Mouse (Mus musculus): ENCODE measurements at regions not wholly inside any gene's neighbourhood (a gene's known extent, or its start where the extent isn't known, plus 50 kb on each side); places are given as distances from the start of the nearest gene placed in this dataset.

DNA sequence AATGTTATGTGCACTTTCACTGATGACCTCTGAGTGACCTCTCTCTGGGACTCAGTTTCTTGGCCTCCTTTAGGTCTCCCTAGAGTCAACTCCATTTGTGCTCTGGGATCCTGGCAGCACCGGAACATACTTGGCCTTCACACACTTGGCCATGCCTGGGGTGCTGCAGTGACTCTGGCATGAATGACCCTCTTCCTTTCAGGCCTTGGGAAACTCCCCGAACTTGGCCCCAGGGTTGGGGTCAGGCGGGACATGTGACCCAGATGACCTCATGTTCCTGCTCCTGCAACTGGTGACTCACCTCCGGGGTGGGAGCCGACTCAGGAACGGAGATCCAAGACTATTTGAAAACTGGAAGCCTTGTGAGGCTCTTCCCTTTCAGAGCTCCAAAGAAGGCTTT lies 159.2 kb downstream of the Cyp26b1 start:
- no peak for DNase-seq

DNA sequence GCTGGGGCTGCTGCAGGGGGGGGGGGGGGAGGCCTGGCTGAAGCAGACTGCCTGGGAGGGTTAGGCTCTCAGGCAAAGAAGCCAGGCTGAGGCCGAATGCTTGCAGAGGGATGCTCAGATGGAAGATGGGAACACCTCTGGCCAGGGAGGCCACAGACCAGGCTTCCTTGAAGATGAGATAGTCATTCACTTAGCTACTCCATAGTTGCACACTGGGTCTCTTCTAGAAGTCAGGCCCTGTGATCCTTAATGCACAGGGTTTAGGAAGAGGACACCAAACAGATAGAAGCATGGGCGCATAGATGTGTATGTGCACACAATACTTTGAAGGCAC lies 162.1 kb downstream of the Cyp26b1 start:
- no peak for DNase-seq

DNA sequence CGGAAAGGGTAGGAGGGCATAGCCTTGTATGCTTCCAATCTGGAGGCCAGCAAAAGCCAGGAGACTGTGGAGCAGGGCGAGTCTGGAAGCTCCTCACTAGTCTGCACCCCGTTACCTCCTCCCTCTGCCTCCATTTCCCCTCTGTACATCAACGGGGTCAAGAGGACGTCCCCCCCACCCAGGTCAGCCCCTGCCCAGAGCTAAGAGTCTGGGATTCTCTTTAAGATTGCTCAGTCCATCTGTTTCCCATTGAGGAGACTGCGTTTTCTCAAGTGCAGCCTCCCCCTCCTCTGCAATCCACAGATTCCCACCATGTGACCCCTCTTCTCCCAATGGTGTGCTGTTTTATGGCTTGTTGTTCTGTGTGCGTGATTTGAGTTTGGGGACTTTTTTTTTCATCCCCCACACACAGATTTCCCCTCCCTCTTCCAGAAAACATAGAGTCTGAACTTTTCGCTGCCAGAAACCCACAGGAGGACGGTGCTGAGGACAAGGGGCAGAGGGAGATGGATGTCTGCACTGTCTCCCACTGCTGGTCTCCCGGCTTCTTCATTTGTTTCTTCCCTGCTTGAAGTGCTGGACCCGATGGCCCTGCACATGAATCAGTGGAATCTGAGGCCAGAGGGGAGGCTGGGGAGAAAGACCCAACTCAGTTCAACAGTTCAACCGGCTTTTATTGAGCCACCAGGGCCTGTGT lies 162.6 kb downstream of the Cyp26b1 start:
- DNase-seq, result no peak

DNA sequence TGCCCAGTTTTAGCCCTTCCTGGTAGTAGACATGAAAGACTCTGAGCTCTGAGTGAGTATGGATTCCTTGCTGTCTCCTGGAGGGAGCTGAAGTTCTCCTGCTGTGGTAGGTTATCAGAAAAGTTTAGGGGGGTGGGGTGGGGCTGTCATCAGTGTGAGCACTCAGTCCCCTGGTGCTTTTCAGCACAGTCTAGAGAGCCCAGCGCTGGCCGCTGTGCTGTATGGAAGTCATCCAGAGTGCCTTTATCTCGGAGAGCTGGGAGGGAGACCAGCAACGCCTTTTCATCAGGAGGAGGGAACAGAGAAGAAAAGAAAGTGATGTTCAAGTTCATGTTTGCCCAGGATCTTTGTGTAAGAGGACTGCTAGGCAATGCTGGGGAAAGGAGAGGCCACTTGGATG lies 163.6 kb downstream of the Cyp26b1 start:
- DNase-seq, result no peak

DNA sequence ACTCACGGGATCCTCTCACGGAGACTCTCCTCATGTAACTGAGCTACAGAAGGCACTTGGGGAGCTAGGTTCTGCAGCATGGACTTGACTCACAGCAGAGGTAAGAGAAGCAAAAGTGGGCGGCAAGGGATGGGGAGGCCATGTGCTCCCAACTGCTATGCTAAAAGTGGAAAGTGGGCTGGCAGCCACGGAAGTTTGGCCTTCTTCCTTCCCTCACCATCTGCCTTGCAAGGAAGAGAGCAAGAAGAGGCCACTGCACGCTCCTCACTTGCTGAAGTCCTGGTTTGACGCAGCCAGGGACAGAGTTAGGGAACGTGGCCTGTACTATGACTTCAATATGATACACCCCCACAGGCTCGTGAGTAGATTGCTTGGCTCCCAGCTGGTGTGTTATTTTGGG lies 164.5 kb downstream of the Cyp26b1 start:
- DNase-seq, result no peak

DNA sequence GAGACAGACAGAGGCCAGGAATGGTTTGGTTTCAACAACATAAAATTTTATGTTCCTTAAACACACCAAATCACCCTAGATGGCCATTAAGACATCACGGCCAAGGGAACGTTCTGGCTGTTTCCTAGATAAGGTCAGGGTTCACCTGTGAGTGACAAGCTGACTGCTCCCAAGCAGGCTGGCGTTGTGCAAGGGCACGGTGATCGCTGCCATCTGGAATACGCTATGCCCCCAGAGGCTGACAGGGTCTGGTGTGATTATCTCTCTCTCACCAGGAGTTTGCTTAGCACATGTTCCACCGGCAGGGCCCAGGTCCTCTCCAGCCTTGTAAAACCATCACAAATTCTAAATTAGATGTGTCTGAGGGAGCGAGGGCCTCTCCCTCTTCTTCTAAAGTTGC lies 167.0 kb downstream of the Cyp26b1 start:
- DNase-seq, result no peak

DNA sequence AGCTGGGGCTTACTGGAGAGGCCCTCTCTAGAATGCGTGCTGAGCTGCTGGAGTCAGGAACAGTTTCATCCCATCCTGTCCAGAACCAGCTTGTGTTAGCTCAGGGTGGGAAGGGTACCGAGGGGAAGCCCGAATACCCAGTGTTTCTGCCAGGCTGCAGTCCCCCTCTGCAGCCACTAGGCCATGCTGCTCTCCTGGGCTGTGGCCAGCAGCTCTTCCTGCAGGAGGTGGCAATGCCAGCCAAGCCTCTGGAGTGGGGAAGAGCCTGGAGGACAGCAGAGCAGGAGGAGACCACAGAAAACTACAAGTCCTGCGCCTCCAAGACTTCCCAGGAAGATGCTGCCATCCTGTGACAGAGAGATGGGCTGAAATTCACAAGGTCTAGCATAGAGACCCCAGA lies 167.9 kb downstream of the Cyp26b1 start:
- peak; percentile 15 for DNase-seq

DNA sequence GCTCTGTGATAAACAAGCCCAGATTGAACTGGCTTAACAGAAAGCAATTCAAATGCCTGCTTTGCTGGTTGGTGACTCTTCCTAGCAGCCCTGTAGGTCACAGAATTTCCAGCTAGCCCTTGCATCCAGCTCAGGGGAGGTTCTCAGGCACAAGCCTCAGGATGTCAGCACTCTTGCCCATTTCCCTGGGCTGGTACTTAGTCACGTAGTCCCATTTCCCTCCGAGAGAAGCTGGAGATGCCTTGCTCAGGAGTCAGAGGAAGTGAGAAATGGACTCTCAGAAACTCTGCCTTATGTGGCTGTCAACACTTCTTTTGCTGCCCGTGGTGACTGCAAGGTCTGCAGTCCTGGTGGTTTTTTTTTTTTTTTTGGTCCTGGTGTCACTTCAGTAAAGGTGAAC lies 170.8 kb downstream of the Cyp26b1 start:
- DNase-seq, result no peak

DNA sequence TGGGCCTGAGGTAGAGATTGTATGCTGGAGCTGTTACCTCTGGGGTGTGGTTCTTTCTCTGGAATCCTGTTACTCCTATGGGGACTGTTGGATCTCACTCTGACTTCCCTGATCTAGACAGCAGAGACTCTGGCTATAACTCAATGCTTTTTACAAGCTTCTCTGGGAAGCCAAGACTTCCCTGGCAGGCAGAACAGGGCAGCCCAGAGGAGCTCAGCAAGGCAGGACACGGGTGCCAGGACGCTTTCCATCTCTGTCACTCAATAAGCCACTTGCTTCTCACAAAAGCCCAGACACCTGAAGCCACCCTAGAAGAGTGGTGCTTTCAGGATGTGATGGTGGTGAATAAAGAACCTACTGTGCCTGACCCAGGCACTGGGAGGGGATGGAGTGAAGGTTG lies 174.0 kb downstream of the Cyp26b1 start:
- DNase-seq, result no peak

DNA sequence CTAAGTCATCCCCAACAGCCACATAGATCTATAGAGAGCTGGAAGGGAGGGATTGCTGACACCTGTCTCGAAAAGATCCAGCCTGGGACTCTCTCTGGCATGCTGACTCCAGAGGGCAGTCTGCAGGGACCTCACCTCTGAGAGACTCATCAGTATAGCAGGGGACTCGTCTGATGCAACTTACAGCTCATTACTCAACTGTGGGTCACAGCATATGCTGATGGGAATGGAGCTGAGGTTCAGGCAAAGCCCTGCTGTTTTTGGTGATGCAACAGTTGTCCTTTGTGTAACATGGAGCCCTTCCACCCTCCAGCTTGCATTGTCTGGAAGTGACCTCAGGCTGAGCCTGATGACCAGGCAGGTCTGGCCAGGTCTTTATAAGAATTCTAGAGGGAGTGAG lies 174.4 kb downstream of the Cyp26b1 start:
- DNase-seq, result no peak

DNA sequence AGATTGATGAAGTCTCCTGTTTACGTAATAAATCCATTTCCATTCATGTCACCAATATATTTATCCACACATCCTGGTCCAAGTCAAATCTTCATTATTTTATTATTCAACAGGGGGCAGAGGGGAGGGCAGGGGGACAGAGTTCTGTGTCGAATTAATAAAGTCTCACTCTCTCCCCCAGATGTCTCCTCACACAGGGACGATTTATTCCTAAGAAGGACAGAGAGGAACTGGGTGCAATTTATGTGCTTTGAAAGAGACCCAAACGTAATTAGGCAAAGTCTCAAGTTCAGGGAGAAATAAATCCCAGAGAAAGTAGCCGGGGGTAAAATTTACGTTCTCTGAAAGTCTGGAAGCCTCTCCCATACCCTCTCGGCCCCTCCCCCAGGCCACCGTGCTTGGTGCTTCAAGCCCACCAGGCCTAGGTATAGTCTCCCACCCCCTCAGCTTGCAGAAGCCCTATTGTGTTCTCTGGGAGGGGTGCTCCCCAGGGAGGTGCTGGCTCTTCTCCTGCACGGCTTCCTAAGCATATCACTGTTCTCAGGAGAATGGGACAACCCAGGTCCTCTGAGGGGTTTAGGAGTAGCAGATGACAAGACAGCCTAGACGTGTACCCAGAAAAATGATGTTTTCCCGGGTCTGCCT lies 176.6 kb downstream of the Cyp26b1 start:
- no peak for DNase-seq

DNA sequence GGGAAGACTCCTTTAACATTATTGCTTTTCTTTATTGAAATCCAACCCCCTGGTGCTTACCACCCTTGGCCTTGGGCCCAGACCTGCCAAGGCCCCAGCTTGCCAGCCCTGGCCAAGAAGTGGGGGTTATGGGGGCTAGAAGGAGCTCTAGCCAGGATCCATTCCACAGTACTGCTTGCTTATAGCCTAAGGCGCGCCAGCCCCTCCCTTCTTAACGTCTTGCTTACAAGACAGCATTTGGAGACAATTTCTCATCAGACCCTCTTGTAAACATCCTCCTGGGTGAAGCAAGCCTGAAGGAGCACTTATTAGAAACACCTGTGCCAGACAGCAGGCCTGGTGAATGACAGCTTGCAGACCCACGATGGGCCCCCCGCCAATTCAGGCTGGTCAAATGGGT lies 179.3 kb downstream of the Cyp26b1 start:
- no peak for DNase-seq

DNA sequence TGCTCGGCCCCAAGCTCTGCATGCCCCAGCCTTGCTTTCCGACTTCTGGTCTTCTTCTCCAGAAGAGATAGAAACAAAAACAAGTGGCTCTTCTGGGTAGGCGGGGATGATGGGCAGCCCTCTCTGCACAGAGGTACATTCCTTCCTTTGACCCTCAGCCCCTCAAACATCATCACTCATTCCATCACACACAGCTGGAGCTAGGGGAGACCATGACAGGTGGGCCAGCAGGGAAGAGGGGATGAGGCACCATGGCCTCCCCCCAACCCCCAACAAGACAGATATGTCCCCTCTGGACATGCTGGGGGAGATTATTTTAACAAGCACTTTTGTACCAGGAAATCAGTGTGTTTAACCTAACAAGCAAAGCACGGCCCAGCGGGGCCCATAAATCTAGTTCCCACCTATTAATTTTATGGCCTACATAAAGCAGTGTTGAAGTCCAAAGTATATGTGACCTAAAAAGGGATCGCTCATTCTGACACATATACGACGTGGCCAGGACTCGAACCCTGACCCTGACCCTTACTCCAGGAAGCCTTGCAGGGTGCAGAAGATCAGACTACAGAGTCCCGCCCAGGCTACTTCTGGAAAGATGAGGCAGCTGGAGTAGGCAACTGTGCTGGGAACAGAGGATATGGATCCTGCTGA lies 183.7 kb downstream of the Cyp26b1 start:
- no peak for DNase-seq

DNA sequence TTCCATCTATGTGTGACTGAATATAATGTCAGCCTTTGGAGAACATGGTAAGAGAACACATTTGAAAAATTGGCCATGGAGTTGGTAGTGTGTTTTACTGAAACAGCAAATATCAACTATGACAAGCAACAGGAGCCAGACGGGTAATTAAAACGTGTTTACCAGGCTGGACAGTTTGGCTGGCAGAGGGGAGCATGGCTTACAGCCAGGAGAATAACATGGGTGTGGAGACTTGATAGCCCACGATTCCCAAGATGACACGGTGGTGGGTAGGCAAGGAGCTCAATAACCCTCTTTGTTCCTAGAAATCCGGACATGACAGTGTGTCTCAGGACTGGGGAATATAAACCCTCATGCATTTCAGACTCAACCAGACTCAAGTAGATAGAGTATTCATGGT lies 185.2 kb downstream of the Cyp26b1 start:
- DNase-seq, result no peak

DNA sequence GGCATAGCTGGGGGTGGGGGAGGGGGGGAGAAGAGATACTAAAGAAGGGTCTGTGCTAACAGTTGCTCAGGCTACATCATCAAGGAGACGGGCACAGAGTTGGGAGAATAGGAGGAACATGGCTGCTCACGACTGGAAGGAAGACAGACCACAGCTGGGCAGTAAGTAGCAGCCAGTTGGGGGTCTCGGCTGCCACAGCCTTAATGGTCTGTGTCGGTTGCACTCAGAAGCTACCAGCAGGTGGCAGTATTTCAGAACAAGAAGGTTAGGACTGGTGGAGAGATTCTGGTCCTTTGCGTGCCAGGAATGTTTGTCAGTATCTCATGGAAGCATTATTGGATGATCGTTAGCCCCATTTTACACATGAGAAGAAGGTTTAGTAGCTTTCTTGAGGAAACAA lies 185.9 kb downstream of the Cyp26b1 start:
- peak; percentile 60 for DNase-seq

DNA sequence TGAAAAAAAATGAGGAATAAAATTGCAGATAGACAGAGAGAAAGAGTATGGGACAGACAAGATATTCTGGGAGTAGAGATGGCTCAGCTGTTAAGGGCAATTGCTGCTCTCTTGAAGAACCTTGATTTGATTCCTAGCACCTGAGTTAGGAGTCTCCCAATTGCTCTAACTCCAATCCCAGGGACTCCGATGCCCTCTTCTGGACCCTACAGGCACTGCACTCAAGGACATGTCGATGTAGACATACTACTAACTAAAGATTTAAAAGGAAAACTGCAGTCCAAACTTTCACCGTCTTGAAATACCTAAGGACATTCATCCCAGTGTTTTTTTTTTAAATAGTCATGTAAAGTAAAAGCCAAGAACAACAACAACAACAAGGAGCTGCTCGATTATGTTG lies 189.0 kb downstream of the Cyp26b1 start:
- peak; percentile 16 for DNase-seq

DNA sequence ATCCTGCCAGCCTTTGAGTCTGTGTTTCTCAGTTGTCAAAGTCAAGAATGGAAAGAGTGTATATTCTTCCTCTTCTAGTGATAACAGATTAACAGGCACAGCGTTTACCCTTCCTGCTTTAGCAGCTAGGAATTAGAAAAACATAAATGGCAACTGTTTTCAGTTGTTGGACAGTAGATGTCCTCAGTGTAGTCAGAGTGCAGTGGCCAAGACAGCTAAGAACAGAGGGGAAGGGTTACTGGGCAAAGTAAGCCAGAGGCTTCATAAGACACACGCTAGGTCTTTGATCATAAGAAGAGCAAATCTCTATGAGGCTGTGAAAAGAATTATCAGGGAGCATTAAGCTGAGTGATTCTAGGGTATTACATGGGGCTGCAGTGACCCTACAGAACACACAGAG lies 191.3 kb downstream of the Cyp26b1 start:
- DNase-seq, result no peak

DNA sequence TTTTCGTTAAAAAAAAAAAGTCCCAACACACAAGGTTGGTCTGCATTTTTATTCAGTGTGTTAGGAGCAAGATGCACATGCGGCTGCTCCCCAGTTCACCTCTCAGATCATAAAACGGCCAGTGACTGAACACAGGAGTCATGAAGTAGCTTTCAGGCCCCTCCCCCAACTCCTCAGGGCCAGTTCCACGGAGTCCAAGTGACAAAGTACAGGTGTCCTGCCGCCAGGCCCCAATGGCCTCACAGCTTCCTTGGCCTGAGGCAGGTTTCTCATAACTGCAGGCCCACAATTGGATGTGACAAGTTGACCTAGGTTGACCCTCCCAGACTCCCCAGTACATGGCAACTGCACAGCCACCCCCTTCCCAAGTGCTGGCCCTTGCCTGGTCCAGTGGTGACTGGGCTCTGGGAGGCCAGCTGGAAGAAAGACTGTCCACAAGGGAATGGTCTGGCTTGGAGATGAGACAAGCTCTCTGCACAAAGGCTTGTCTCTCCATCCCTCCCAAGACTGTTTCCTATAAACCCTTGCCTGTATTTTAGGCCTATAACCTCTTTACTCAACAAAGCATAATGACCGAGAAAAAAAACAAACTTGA lies 199.1 kb downstream of the Cyp26b1 start:
- peak; percentile 5 for DNase-seq

DNA sequence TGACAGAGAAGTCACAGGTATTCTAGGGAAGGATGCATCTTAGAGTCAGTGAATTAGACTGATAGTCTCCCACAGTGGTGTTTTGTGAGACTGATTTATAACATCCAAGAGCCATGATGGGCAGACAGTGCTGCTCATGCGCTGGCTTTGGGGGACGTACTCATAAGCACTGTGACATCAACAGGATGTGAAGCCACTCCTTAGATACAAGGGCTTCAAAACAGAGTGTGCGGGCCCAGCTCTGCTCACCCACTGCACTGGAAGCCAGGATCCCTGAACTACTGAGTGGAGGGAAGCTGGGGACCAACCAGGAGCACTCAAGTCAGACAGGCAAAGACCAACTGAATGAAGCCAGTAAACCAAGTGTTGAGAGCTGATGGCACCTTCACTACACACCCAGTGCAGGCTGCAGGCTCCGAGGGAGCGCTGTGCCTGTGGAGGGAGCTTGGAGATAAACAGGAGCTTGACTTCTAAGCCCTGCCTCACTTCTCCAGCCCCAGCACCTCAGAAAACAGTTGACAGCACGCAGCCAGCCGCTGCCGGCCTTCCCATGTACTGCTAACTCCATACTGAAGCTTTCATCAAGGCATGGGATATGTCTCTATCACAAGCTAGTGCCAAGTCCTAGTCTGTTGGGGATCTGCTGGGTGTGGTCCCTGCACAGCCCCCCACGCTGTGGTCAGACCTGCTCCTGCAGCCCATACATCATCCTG lies 200.0 kb downstream of the Cyp26b1 start:
- no peak for DNase-seq

DNA sequence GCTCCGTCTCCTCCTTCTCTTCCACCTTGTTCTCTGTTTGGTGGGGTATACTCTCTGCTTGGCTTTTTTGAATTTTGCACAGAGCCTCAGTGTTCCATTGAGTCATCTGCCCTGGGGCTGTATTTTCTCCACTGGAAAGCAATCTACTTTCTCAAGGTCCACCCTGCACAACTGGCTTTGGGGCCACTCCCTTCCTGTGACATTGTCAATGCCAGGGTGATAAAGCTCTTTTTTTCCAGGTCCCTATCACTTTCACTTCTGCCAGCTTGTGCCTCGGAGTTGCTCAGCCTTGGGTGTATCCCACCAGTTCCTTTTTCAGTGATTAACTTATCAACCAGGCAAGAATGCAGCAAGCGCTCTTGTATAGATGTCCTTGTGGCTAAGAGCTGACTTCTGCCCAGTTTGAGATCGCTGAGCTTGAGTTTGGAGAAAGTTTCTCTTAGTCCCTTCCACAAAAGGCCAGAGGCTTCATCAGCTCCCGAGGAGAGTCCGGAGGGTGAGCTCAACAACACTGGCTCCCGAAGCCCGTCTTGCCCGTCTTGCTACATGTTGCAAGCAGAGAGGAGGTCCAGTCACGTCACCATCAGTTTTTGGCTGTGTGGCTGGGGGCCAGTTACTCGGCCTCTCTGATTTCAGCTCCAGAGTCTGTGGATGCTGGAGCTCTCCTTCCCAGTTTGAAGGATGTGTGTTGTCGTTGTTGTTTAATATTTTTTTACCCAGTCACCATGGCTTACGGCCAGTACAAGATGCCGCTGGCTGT lies 200.8 kb downstream of the Cyp26b1 start:
- DNase-seq, result no peak

DNA sequence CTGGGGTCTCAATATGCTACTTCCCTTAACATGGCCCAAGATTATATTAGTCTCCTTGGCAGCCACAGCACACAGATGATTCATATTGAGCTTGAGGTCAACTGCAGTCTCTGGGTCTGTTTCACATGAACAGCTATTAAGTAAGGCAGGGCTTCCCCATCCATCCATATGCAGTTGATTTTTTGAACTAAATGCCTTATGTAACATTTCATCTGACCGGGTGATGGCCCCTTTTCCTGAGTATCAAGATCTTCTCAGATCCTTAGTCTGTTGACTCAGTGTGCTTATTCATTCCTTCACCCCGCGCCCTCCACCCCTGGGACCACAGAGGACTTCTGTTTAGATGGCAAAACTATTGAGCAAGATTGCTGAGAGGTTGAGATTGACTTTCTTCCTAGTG lies 202.7 kb downstream of the Cyp26b1 start:
- no peak for DNase-seq

DNA sequence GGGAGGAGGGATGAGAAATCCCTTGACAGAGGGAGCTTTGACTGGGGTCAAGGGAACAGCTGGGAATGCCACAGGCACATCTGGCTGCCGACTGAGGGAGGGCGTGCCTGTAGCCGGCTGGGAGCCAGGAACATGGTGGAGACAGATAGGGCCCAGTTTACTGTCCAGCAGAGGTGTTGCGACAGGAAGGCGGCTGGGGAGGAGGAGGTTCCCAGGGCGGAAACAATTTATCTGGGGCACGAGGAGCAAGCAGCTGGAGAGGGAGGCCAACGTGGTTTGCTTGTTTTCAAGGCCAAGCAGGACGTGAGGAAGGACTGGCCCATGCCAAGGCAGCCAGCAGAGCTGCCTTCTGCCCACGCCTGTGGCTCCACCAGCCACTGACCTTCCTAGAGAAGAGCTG lies 208.0 kb downstream of the Cyp26b1 start:
- DNase-seq, result peak; percentile 25

DNA sequence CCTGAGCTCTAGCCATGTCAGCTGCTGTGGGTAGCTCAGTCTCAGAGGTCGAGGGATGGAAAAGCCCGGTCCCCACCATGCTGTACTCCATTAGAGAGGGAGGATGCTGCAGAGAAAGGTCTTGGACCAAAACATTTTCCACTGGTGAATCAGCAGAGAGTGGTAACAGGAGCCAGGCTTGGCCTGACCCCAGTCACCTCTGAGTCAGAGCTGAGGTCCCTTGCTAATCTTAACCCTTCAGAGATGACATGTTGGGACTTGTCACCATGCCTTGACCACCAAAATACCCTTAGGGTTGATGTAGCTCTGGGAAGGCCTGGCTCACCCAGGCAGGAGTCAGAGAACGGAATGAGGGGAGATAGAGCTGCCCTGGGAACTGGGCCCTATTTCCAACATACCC lies 210.0 kb downstream of the Cyp26b1 start:
- DNase-seq, result no peak
